Mouse (Mus musculus) intestine, embryonic 14.5 days (tissue): ENCODE data around the gene Iffo1. TPM values are rescaled to one million over a fixed set of nuclear protein-coding genes. Genes with fewer than 3 reads are reported as not detected.

Experiments
- ATAC-seq: fragments of 200-750 bp; cut with Nextera tagmentation; replicated peaks from 2 replicates; pipeline ENCODE4 v1.8.0; 2017; ENCODE audit warnings: low read depth, moderate number of reproducible peaks, moderate TSS enrichment, moderate library complexity; ENCODE audit not compliant: low FRiP score, low TSS enrichment
- DNase-seq: peaks from one replicate; pipeline ENCODE4 v3.0.0-alpha.2; 2018; ENCODE audit warnings: low spot score
- H3K27ac ChIP-seq: fragments of 300-500 bp; sonication (generic); 2 replicates; pipeline ENCODE4 v1.5.1; 2014; ENCODE audit warnings: low read depth, mild to moderate bottlenecking, control low read depth
- H3K27me3 ChIP-seq: fragments of 300-500 bp; sonication (generic); replicated peaks from 2 replicates; pipeline ENCODE4 v1.6.1; 2014; ENCODE audit warnings: low read length, control low read depth; ENCODE audit not compliant: control insufficient read depth, insufficient read depth
- H3K36me3 ChIP-seq: fragments of 300-500 bp; sonication (generic); 2 replicates; pipeline ENCODE4 v1.6.1; 2014; ENCODE audit warnings: low read length, control low read depth; ENCODE audit not compliant: control insufficient read depth, insufficient read depth
- H3K4me1 ChIP-seq: fragments of 300-500 bp; sonication (generic); replicated peaks from 2 replicates; pipeline ENCODE4 v1.6.1; 2014; ENCODE audit warnings: low read length, control low read depth, mixed read lengths; ENCODE audit not compliant: control insufficient read depth, insufficient read depth
- H3K4me2 ChIP-seq: fragments of 300-500 bp; sonication (generic); 2 replicates; pipeline ENCODE4 v1.6.1; 2014; ENCODE audit warnings: low read length
- H3K4me3 ChIP-seq: fragments of 300-500 bp; sonication (generic); 2 replicates; pipeline ENCODE4 v1.5.1; 2014; ENCODE audit warnings: low read depth, low read length, control low read depth, mixed read lengths
- H3K9ac ChIP-seq: fragments of 300-500 bp; sonication (generic); 2 replicates; pipeline ENCODE4 v1.6.1; 2014; ENCODE audit warnings: mild to moderate bottlenecking, low read length
- H3K9me3 ChIP-seq: fragments of 300-500 bp; sonication (generic); 2 replicates; pipeline ENCODE4 v1.6.1; 2016; ENCODE audit warnings: low read length, control low read depth; ENCODE audit not compliant: control insufficient read depth
- WGBS: fragments of 180-500 bp; shearing (Covaris S2); extraction: QIAGEN DNeasy Blood & Tissue Kit; methylation state at CpG from one replicate; pipeline ENCODE4 v1.1.7; 2014; 5-methylcytosine and 5-hydroxymethylcytosine counted together
- polyA plus RNA-seq: library from polyadenylated mRNA; unstranded; fragments of >200 nt; fragmentation: Nextera tagmentation; extraction: Ambion mirVana; gene quantifications from 2 replicates; pipeline ENCODE4 v1.2.1, GENCODE M21; 2014

Iffo1 gene
- polyA plus RNA-seq, 1 experiment from 2014 or later, result 6.7 TPM

DNA sequence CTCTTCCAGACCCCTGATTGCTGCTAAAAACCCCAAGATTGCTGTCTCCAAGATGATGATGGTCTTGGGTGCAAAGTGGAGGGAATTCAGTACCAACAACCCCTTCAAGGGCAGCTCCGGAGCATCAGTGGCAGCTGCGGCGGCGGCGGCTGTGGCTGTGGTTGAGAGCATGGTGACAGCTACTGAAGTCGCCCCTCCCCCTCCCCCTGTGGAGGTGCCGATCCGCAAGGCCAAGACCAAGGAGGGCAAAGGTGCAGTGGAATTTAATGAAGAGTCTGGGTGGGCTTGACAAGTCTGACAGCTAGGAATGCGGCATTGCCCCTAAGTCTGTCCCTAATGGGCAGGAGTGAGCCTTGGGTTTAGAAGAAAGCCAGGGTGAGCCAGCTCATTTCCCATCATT is 43.6 kb upstream of the Iffo1 start:
- Histone ChIP-seq H3K4me3 (no peak overlapping the region), H3K36me3 (peaks cover 86% of the 10 kb centered on the region), H3K27ac (no peak overlapping the region), H3K9me3 (no peaks in the 10 kb centered on the region), H3K4me2 (no peak overlapping the region), H3K4me1 (peaks cover 25% of the 10 kb centered on the region), H3K9ac (no peak overlapping the region), H3K27me3 (no peaks in the 10 kb centered on the region)
- ATAC-seq (no peak), DNase-seq (no peak)
- WGBS, result 94% methylated on average over 9 of the region's 9 CpGs

DNA sequence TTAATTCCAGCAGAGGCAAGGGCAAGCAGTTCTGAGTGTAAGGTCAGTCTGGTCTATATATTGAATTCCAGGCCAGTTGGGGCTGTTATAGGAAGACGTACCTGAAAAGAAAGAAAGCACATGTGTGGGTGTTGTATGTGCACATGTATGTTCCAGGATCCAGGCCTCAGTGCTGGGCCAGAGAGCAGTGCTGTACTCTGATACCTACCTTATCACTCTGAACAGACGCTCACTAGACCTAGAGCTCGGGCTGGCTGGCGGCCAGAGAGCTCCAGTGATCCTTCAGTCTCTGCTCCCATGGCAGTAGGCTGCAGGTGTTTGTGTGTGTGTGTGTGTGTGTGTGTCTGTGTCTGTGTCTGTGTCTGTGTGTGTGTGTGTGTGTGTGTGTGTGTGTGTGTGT is 40.8 kb upstream of the Iffo1 start:
- Histone ChIP-seq H3K27me3 (no peaks in the 10 kb centered on the region), H3K27ac (no peak overlapping the region), H3K4me2 (no peak overlapping the region), H3K4me1 (peaks cover 7% of the 10 kb centered on the region), H3K36me3 (peaks cover 99% of the 10 kb centered on the region), H3K4me3 (no peak overlapping the region), H3K9ac (no peak overlapping the region), H3K9me3 (0 out of 2 replicates have a peak, but pooled peaks cover 2% of the 10 kb centered on the region)
- ATAC-seq (no peak), DNase-seq (no peak)
- WGBS, result 91% methylated on average over 4 of the region's 4 CpGs

DNA sequence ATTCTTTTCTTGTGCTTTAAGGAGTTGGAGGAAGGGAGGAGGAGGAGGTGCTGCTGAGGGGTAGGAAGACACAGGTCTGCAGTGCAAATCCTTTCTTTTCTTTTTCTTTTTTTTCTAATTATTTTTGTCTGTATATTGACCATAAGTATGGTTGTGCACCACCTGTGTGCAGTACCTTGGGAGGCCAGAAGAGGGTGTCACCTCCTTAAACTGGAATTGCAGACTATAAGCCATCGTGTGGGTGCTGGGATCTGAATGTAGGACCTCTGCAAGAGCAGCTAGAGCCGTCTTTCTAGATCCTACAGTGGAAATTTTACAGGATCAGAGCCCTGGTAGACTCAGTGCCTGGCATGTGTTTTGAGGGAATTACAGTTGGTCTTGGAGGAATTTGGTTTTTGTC is 37.3 kb upstream of the Iffo1 start:
- H3K4me3 ChIP-seq, result no peak overlapping the region
- peaks cover 99% of the 10 kb centered on the region for H3K36me3 ChIP-seq
- DNase-seq, result no peak
- H3K9me3 ChIP-seq, result 0 out of 2 replicates have a peak, but pooled peaks cover 2% of the 10 kb centered on the region
- no peaks in the 10 kb centered on the region for H3K4me1 ChIP-seq
- no peak overlapping the region for H3K27ac ChIP-seq
- no peaks in the 10 kb centered on the region for H3K27me3 ChIP-seq
- 85% methylated on average over 2 of the region's 2 CpGs for WGBS
- ATAC-seq, result no peak
- H3K4me2 ChIP-seq, result no peak overlapping the region
- H3K9ac ChIP-seq, result no peak overlapping the region

DNA sequence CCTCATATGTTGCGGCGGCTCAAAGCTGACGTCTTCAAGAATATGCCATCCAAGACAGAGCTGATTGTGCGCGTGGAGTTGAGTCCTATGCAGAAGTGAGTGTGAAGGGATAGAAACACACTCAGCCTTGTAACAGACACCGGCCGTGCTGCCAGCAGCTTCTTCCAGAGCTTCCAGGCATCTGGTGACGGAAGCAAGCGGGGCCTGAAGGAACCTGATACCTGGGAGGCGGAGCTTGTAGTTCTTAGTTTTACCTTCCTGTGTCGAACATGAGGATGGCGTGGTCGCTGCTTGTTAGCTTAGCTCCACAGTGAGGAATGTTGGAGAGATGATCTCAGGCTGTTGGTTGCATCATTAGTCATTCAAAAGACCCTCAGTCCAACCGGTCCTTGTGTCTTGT is 35.7 kb upstream of the Iffo1 start:
- Histone ChIP-seq H3K4me1 (no peaks in the 10 kb centered on the region), H3K4me3 (no peak overlapping the region), H3K4me2 (no peak overlapping the region), H3K36me3 (peaks cover 99% of the 10 kb centered on the region), H3K9ac (no peak overlapping the region), H3K9me3 (0 out of 2 replicates have a peak, but pooled peaks cover 2% of the 10 kb centered on the region), H3K27me3 (no peaks in the 10 kb centered on the region), H3K27ac (no peak overlapping the region)
- DNase-seq (no peak), ATAC-seq (no peak)
- 83% methylated on average over 14 of the region's 14 CpGs for WGBS

DNA sequence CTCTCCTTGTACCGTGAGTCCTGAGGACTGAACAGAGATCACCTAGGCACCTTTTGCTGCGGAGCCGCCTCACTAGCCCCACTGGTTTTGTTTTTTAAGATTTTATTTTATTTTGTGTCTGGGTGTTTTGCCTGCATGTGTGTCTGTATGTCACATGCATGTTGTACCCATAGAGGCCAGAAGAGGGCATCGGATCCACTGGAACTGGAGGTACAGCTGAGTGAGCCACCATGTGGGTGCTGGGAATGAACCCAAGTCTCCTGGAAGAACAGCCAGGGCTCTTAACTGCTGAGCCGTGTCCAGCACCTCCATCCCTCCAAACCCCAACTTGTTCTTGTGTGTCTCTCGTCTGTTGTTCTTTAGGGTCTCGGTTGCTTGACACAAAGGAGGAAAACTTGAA is 34.1 kb upstream of the Iffo1 start:
- WGBS, result 88% methylated on average over 7 of the region's 7 CpGs
- H3K4me3 ChIP-seq, result no peak overlapping the region
- 0 out of 2 replicates have a peak, but pooled peaks have one; percentile 14 for ATAC-seq
- H3K27me3 ChIP-seq, result no peaks in the 10 kb centered on the region
- no peak for DNase-seq
- no peak overlapping the region for H3K4me2 ChIP-seq
- H3K9ac ChIP-seq, result no peak overlapping the region
- no peaks in the 10 kb centered on the region for H3K4me1 ChIP-seq
- no peak overlapping the region for H3K27ac ChIP-seq
- H3K9me3 ChIP-seq, result 0 out of 2 replicates have a peak, but pooled peaks cover 2% of the 10 kb centered on the region
- peaks cover 99% of the 10 kb centered on the region for H3K36me3 ChIP-seq

DNA sequence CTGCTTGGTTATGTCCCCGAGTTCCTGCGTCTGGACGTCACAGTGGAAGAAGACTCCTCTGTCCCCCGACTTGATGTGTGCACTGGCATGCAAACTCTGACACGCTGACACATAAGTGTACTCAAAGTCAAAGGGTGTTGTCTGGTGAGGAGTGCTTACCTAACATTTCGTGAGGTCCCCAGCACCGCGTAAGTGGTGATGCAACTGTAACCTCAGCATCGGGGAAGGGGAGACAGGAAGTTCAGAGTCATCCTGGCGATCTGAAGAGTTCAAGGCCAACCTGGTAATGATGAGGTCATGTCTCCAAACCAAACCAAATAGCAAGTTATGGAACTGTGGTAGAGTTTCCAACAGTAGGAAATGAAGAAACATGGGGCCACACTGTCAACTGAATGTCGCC is 32.5 kb upstream of the Iffo1 start:
- no peak overlapping the region for H3K4me3 ChIP-seq
- H3K9ac ChIP-seq, result no peak overlapping the region
- no peak for DNase-seq
- ATAC-seq, result no peak
- no peak overlapping the region for H3K27ac ChIP-seq
- 91% methylated on average over 11 of the region's 11 CpGs for WGBS
- no peak overlapping the region for H3K4me2 ChIP-seq
- no peaks in the 10 kb centered on the region for H3K27me3 ChIP-seq
- H3K36me3 ChIP-seq, result peaks cover 99% of the 10 kb centered on the region
- H3K9me3 ChIP-seq, result no peaks in the 10 kb centered on the region
- no peaks in the 10 kb centered on the region for H3K4me1 ChIP-seq

DNA sequence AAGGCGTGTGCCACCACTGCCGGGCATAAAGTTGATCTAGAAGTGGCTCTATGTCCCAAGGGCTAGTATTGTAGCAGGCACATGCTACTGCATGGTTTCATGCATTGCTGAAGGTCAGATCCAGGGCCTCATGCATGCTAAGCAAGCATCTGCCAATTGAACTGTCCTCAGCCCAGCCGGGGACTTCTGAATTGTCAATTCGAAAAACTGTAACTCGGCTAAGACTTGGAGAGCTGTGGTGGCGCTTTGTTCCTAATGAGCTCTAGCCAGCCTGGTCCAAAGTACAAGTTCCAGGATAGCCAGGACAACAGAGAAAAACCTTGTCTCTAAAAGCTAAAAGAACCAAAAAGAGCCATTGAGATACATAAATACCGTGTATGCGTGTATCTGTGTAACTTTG is 25.7 kb upstream of the Iffo1 start:
- H3K9me3 ChIP-seq, result no peaks in the 10 kb centered on the region
- no peaks in the 10 kb centered on the region for H3K27me3 ChIP-seq
- no peak for DNase-seq
- H3K9ac ChIP-seq, result no peak overlapping the region
- ATAC-seq, result no peak
- H3K36me3 ChIP-seq, result peaks cover 99% of the 10 kb centered on the region
- no peak overlapping the region for H3K4me3 ChIP-seq
- no peak overlapping the region for H3K27ac ChIP-seq
- no peak overlapping the region for H3K4me2 ChIP-seq
- 95% methylated on average over 8 of the region's 8 CpGs for WGBS
- no peaks in the 10 kb centered on the region for H3K4me1 ChIP-seq

DNA sequence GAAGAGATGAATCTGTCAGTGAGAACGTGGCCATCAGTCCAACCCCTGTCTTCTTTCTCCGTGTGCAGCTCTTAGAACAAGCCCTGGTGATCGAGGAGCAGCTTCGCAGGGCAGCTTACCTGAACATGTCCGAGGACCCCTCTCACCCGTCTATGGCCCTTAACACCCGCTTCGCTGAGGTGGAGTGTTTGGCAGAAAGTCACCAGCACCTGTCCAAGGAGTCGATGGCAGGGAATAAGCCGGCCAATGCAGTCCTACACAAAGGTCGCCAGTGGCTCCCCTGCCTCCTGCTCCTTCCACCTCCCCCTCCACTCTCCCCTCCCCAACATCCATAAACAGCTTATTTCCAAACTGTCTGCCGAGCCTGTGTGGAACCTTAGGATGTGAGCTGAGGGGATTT is 16.3 kb upstream of the Iffo1 start:
- H3K4me3 ChIP-seq, result no peak overlapping the region
- H3K9ac ChIP-seq, result no peak overlapping the region
- ATAC-seq (no peak), DNase-seq (no peak)
- H3K36me3 ChIP-seq, result peaks cover 74% of the 10 kb centered on the region
- 87% methylated on average over 12 of the region's 12 CpGs for WGBS
- no peak overlapping the region for H3K4me2 ChIP-seq
- H3K9me3 ChIP-seq, result no peaks in the 10 kb centered on the region
- H3K27ac ChIP-seq, result no peak overlapping the region
- no peaks in the 10 kb centered on the region for H3K27me3 ChIP-seq
- H3K4me1 ChIP-seq, result 0 out of 2 replicates have a peak, but pooled peaks cover 2% of the 10 kb centered on the region

DNA sequence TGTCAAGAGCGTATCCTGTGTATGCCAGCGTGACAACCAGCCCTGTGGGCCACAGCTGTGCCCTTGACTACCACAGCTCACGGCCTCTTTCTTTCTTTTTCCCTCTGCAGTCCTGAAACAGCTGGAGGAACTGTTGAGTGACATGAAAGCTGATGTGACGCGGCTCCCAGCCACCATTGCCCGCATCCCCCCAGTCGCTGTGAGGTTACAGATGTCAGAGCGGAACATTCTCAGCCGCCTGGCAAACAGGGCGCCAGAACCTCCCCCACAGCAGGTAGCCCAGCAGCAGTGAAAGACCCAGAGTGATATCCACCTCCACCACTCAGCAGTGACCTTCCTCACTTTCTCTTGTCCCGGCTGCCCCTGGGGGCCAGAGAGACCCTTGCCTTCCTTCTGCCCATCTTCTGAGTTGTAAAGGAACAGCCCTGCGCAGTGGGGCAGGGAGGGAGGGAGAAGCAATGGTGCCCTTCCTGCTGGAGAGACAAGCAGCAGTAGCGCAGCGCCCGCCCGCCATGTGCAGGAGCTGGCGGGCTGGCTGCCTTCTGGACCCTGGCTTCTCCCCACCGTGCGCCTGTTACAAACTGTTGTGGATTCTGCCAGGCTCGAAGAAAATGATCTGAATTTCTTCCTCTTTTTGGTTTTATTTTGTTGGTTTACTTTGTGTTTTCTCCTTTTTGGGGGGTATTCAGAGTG is 15.2 kb upstream of the Iffo1 start:
- ATAC-seq, result no peak
- Histone ChIP-seq H3K36me3 (peaks cover 74% of the 10 kb centered on the region), H3K9ac (no peak overlapping the region), H3K27me3 (no peaks in the 10 kb centered on the region), H3K27ac (no peak overlapping the region), H3K9me3 (no peaks in the 10 kb centered on the region), H3K4me1 (0 out of 2 replicates have a peak, but pooled peaks cover 2% of the 10 kb centered on the region), H3K4me2 (no peak overlapping the region), H3K4me3 (no peak overlapping the region)
- 92% methylated on average over 20 of the region's 20 CpGs for WGBS
- no peak for DNase-seq
